Mouse (Mus musculus) liver, embryonic 14 days (tissue): ENCODE measurements around the gene Mef2d. TPM values are rescaled to one million over a fixed set of nuclear protein-coding genes. Genes with fewer than 3 reads are reported as not detected.

Experiments used
- polyA plus RNA-seq: library from polyadenylated mRNA; depleted of rRNA; stranded (reverse); fragments of >200 nt; gene quantifications from 2 replicates; pipeline ENCODE4 v1.2.3, GENCODE M21; 2012; rRNA removed

Mef2d gene
- 8.7 and 10.4 TPM in 2 replicates for polyA plus RNA-seq

DNA sequence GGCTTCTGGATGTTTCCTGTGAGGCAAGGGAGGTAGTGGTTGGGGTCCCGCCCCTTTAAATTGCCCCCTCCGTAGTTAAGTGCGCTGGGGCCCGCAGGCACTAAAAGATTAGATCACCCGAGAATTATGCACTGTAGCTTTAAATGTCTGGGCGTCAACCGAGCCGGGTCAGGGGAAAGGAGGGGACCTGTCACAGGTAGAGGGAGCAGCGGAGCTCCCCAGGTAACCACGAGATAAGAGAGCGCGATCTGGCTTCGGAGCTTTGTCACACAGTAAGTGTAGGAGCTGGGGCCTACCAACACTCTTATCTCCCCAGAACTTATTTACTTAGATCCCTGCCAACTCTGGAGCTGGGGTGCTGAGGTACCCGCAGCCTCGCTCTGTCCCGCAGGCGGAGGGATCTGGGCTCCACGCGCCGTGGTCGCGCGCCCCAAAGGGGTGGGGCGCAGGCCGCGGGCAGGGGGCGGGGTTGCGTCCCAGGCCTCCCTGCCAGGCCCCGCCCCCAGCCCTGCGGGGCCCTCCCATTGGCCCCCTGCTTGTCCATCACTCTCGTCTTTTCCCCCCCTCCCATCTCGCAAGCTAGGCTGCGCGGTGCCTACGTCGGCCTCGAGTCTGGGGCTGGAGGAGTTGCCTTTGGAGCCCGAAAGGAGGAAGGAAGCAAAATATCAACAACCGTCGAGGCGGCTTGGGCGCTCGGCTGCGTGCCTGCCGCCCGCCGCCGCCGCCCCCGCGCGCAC lies at the start of gene Mef2d:
Gene Mef2d (plus strand): TSS at position 586 of the 737 bp plus-strand sequence.

Other genes starting within 250 kb of the Mef2d start
- gene Hdgf, start 236.1 kb upstream of the Mef2d start, polyA plus RNA-seq: 182 and 186 TPM in 2 replicates
- gene Mrpl24, start 222.9 kb upstream of the Mef2d start, polyA plus RNA-seq: 56.6 and 60.1 TPM in 2 replicates
- 12.8 and 16.7 TPM in 2 replicates for gene Isg20l2, start 212.1 kb upstream of the Mef2d start, polyA plus RNA-seq
- 8.5 and 8.9 TPM in 2 replicates for gene Rrnad1, start 211.7 kb upstream of the Mef2d start, polyA plus RNA-seq
- gene Crabp2, start 193.7 kb upstream of the Mef2d start, polyA plus RNA-seq: 0.09 and 0.93 TPM in 2 replicates
- 1.1 and 1.8 TPM in 2 replicates for gene Nes, start 171.3 kb upstream of the Mef2d start, polyA plus RNA-seq
- 0.01 TPM in 1 of 2 replicates, not detected in the other for gene Bcan, start 142.1 kb upstream of the Mef2d start, polyA plus RNA-seq
- not detected in 2 replicates for gene Hapln2, start 114.8 kb upstream of the Mef2d start, polyA plus RNA-seq
- 13.5 and 14.6 TPM in 2 replicates for gene Gpatch4, start 99.3 kb upstream of the Mef2d start, polyA plus RNA-seq
- gene Naxe, start 83.9 kb upstream of the Mef2d start, polyA plus RNA-seq: 22.7 and 25.6 TPM in 2 replicates
- not detected in 2 replicates for gene Ttc24, start 64.1 kb upstream of the Mef2d start, polyA plus RNA-seq
- gene Iqgap3, start 60.4 kb upstream of the Mef2d start, polyA plus RNA-seq: 7.0 and 8.7 TPM in 2 replicates
- gene Rhbg, start 112.3 kb downstream of the Mef2d start, polyA plus RNA-seq: 5.2 and 5.9 TPM in 2 replicates
- 0.05 TPM in 1 of 2 replicates, not detected in the other for gene Gm38392, start 144.8 kb downstream of the Mef2d start, polyA plus RNA-seq
- 2.3 TPM in 2 replicates for gene Tsacc, start 154.6 kb downstream of the Mef2d start, polyA plus RNA-seq
- gene Cct3, start 154.7 kb downstream of the Mef2d start, polyA plus RNA-seq: 184 and 203 TPM in 2 replicates
- 25.8 and 30.1 TPM in 2 replicates for gene Glmp, start 182.7 kb downstream of the Mef2d start, polyA plus RNA-seq
- 0.53 and 0.83 TPM in 2 replicates for gene Tmem79, start 193.8 kb downstream of the Mef2d start, polyA plus RNA-seq
- 31.8 and 36.4 TPM in 2 replicates for gene Smg5, start 193.9 kb downstream of the Mef2d start, polyA plus RNA-seq
- gene Paqr6, start 222.2 kb downstream of the Mef2d start, polyA plus RNA-seq: 6.3 and 7.4 TPM in 2 replicates
- gene Bglap3, start 230.4 kb downstream of the Mef2d start, polyA plus RNA-seq: 0.31 and 0.45 TPM in 2 replicates
- not detected in 2 replicates for gene Bglap2, start 236.3 kb downstream of the Mef2d start, polyA plus RNA-seq
- not detected in 2 replicates for gene Bglap, start 242.1 kb downstream of the Mef2d start, polyA plus RNA-seq